Mouse (Mus musculus) bone marrow, adult 2 months (tissue): ENCODE data around the gene Rnf4. TPM values are rescaled to one million over a fixed set of nuclear protein-coding genes. Genes with fewer than 3 reads are reported as not detected.

Experiments used
- H3K27ac ChIP-seq: fragments of 200-500 bp; 2 replicates; pipeline ENCODE4 v1.5.1; 2012; ENCODE audit warnings: low read depth, mild to moderate bottlenecking, control low read depth, inconsistent platforms, low read length; ENCODE audit not compliant: control insufficient read depth, poor library complexity, insufficient read depth
- H3K4me1 ChIP-seq: fragments of 200-500 bp; 2 replicates; pipeline ENCODE4 v1.6.1; 2011; ENCODE audit warnings: low read length; ENCODE audit not compliant: control insufficient read depth, insufficient read depth
- H3K4me3 ChIP-seq: fragments of 200-500 bp; replicated peaks from 2 replicates; pipeline ENCODE3; 2011; ENCODE audit warnings: mild to moderate bottlenecking, low read depth, low read length, control low read depth; ENCODE audit not compliant: control insufficient read depth
- CTCF ChIP-seq: fragments of 200-500 bp; IDR thresholded peaks from 2 replicates; pipeline ENCODE4 v1.5.1; 2011; ENCODE audit warnings: low read length, control low read depth; ENCODE audit not compliant: control insufficient read depth, insufficient read depth
- POLR2A ChIP-seq: fragments of 200-500 bp; IDR thresholded peaks from 2 replicates; pipeline ENCODE4 v1.6.1; 2011; ENCODE audit warnings: low read depth, mild to moderate bottlenecking, control low read depth, low read length, borderline replicate concordance; ENCODE audit not compliant: control insufficient read depth
- WGBS: fragments of 180-500 bp; shearing (Covaris S2); methylation state at CpG from one replicate; pipeline ENCODE4 v1.1.7; 2018; 5-methylcytosine and 5-hydroxymethylcytosine counted together
- polyA plus RNA-seq: library from polyadenylated mRNA; stranded (reverse); fragments of >200 nt; gene quantifications from 2 replicates; pipeline ENCODE4 v1.2.4, GENCODE M21; 2011; ENCODE audit warnings: low replicate concordance; ENCODE audit not compliant: missing spikeins, insufficient read depth, insufficient read length

The Rnf4 gene
- polyA plus RNA-seq, 1 experiment = 55.2 TPM

GRCm38 (mm10) chr5:34326249-34326691 is 9.8 kb upstream of the Rnf4 start:
- Histone ChIP-seq H3K27ac (no peak overlapping the region), H3K4me1 (no peaks in the 10 kb centered on the region; the same call in 1 of the 2 replicates), H3K4me3 (no peak overlapping the region)
- 12% methylated on average over 4 of the region's 4 CpGs for WGBS
- TF ChIP-seq POLR2A (no peak), CTCF (no peak)

- H3K4me3 ChIP-seq = no peak overlapping the region
Observed at GRCm38 (mm10) chr5:34326875-34327576, 9.1 kb upstream of the Rnf4 start.

GRCm38 (mm10) chr5:34330136-34330535 is 6.0 kb upstream of the Rnf4 start:
- H3K27ac ChIP-seq = no peak overlapping the region
- H3K4me1 ChIP-seq = no peaks in the 10 kb centered on the region
- H3K4me3 ChIP-seq = no peak overlapping the region
- TF ChIP-seq POLR2A (no peak), CTCF (no peak)
- WGBS = 83% methylated on average over 2 of the region's 2 CpGs

More at GRCm38 (mm10) chr5:34326875-34327576, 9.1 kb upstream of the Rnf4 start:
- WGBS = 72% methylated on average over 31 of the region's 31 CpGs
- H3K4me1 ChIP-seq = no peaks in the 10 kb centered on the region; the same call in 1 of the 2 replicates
- TF ChIP-seq CTCF (no peak), POLR2A (no peak)
- no peak overlapping the region for H3K27ac ChIP-seq

GRCm38 (mm10) chr5:34334081-34334480 is 2.0 kb upstream of the Rnf4 start:
- WGBS = 85% methylated on average over 1 of the region's 1 CpGs
- H3K4me3 ChIP-seq = no peak overlapping the region
- TF ChIP-seq CTCF (no peak), POLR2A (no peak)
- no peak overlapping the region for H3K27ac ChIP-seq
- H3K4me1 ChIP-seq = no peaks in the 10 kb centered on the region; the same call in 1 of the 2 replicates

GRCm38 (mm10) chr5:34335539-34336096 is 471 bp upstream of the Rnf4 start:
- peak overlapping the region; percentile 81 for H3K27ac ChIP-seq
- H3K4me1 ChIP-seq = no peaks in the 10 kb centered on the region; the same call in 1 of the 2 replicates
- 1% methylated on average over 21 of the region's 21 CpGs for WGBS
- H3K4me3 ChIP-seq = peak overlapping the region; percentile 83
- TF ChIP-seq CTCF (no peak), POLR2A (no peak)

GRCm38 (mm10) chr5:34336775-34337450 is 824 bp downstream of the Rnf4 start:
- Histone ChIP-seq H3K4me1 (no peaks in the 10 kb centered on the region; the same call in 1 of the 2 replicates), H3K4me3 (peak overlapping the region; percentile 84), H3K27ac (peak overlapping the region; percentile 92)
- no peak for TF ChIP-seq POLR2A
- no peak for TF ChIP-seq CTCF
- WGBS = under 1% methylated on average over 42 of the region's 42 CpGs

- H3K4me1 ChIP-seq = no peaks in the 10 kb centered on the region; the same call in 1 of the 2 replicates
- TF ChIP-seq POLR2A = no peak
- TF ChIP-seq CTCF = no peak
- WGBS = 90% methylated on average over 6 of the region's 6 CpGs
Observed at GRCm38 (mm10) chr5:34340246-34340645, 4.2 kb downstream of the Rnf4 start.

GRCm38 (mm10) chr5:34352084-34352631 is 16.1 kb downstream of the Rnf4 start:
- Histone ChIP-seq H3K27ac (no peak overlapping the region), H3K4me3 (no peak overlapping the region), H3K4me1 (no peaks in the 10 kb centered on the region)
- WGBS = 95% methylated on average over 3 of the region's 3 CpGs
- TF ChIP-seq CTCF (no peak), POLR2A (no peak)

More at GRCm38 (mm10) chr5:34340246-34340645, 4.2 kb downstream of the Rnf4 start:
- H3K27ac ChIP-seq = no peak overlapping the region
- H3K4me3 ChIP-seq = no peak overlapping the region
